9 mouse cellular contexts compared by ENCODE assay signal in genomic region chr16:29560454-29560853, GRCm38 (mm10). TPM values are rescaled to one million over a fixed set of nuclear protein-coding genes. Genes with fewer than 3 reads are reported as not detected.
DNase-seq lines count a peak whose midpoint lies in the region; ATAC-seq and TF ChIP-seq lines count a peak whose summit lies in the region.
"Had no signal": no experiment of that assay in that cellular context is flagged by ENCODE, and none has a peak within 500 bp of the region (broad histone marks: within the 10 kb centered on the region; RNA-seq: fewer than 3 reads in every experiment).

No protein-coding gene starts in this region.

- no peaks in the 10 kb centered on the region for H3K27me3 ChIP-seq in heart, embryonic 10.5 days (ENCODE audit: insufficient read depth, poor library complexity, severe bottlenecking)
- H3K27me3 ChIP-seq in hindbrain, postnatal 0 days (ENCODE audit: insufficient read depth, low read length) = no peaks in the 10 kb centered on the region

- no peak for DNase-seq in heart, embryonic 10.5 days (ENCODE audit: low spot score)
- DNase-seq in heart, adult 11 months = no peak
- peak; percentile 10 for DNase-seq in right cerebral cortex, postnatal 25 days
- DNase-seq in right cerebral cortex, postnatal 14 days = no peak
- peak; percentile 27 for DNase-seq in hindbrain, postnatal 0 days (ENCODE audit: low spot score)
- DNase-seq in testis, postnatal 10 days (ENCODE audit: low spot score) = peak; percentile 54
- DNase-seq in layer of hippocampus, postnatal 36 days = no peak
- DNase-seq in layer of hippocampus, adult 9-10 months (ENCODE audit: low spot score) = no peak

- ATAC-seq in hindbrain, postnatal 0 days = peak; percentile 53; the same call in 1 of the 2 replicates
- ATAC-seq: Patski had no signal

- peak overlapping the region; percentile 43 for H3K4me2 ChIP-seq in hindbrain, postnatal 0 days (ENCODE audit: low read depth, low read length)

- peak overlapping the region; percentile 36 for H3K4me3 ChIP-seq in heart, embryonic 10.5 days
- H3K4me3 ChIP-seq in hindbrain, postnatal 0 days (ENCODE audit: low read length) = 0 out of 2 replicates have a peak overlapping the region, but pooled peaks have one; percentile 8

- H3K9me3 ChIP-seq in heart, embryonic 10.5 days = no peaks in the 10 kb centered on the region
- no peaks in the 10 kb centered on the region for H3K9me3 ChIP-seq in hindbrain, postnatal 0 days (ENCODE audit: low read length)

- H3K4me1 ChIP-seq in heart, embryonic 10.5 days = no peaks in the 10 kb centered on the region
- H3K4me1 ChIP-seq in hindbrain, postnatal 0 days (ENCODE audit: insufficient read depth, low read length) = no peaks in the 10 kb centered on the region

- 27% methylated on average over 10 of the region's 10 CpGs for WGBS in heart, embryonic 10.5 days
- 37% methylated on average over 10 of the region's 10 CpGs for WGBS in hindbrain, postnatal 0 days

- no peak overlapping the region for H3K9ac ChIP-seq in hindbrain, postnatal 0 days (replicated peaks; ENCODE audit: low read length)

- no peak overlapping the region for H3K27ac ChIP-seq in heart, embryonic 10.5 days
- no peak overlapping the region for H3K27ac ChIP-seq in hindbrain, postnatal 0 days

- H3K36me3 ChIP-seq in heart, embryonic 10.5 days = no peaks in the 10 kb centered on the region
- H3K36me3 ChIP-seq in hindbrain, postnatal 0 days (ENCODE audit: insufficient read depth, low read length) = no peaks in the 10 kb centered on the region

- no peak for TF ChIP-seq CTCF in hindbrain, postnatal 0 days (IDR thresholded peaks at IDR 0.05; ENCODE audit: low read depth)

RNA-seq across cellular contexts. Expression of gene Atp13a4, which starts 15.8 kb away (rescaled TPM):
- 0.07 and 0.11 TPM in 2 replicates for polyA plus RNA-seq in heart, embryonic 10.5 days (2016; fragmentation: Nextera tagmentation; extraction: Ambion mirVana)
- 2.8 and 7.2 TPM in 2 replicates for total RNA-seq in hindbrain, postnatal 0 days (2014; rRNA removed)
- 5.1 and 5.7 TPM in 2 replicates for polyA plus RNA-seq in hindbrain, postnatal 0 days (2015; fragmentation: Nextera tagmentation; extraction: Ambion mirVana)
- 10 to 100 TPM; 14.4 to 15.8 TPM for total RNA-seq in layer of hippocampus, postnatal 36 days (2021)
- polyA plus RNA-seq: Patski had no signal

RNA-seq across cellular contexts. Expression of gene Opa1, which starts 18.7 kb away (rescaled TPM):
- polyA plus RNA-seq in heart, embryonic 10.5 days (2016; fragmentation: Nextera tagmentation; extraction: Ambion mirVana) = 41.5 and 50.9 TPM in 2 replicates
- total RNA-seq in hindbrain, postnatal 0 days (2014; rRNA removed) = 67.2 and 73.8 TPM in 2 replicates
- 42.2 and 42.4 TPM in 2 replicates for polyA plus RNA-seq in hindbrain, postnatal 0 days (2015; fragmentation: Nextera tagmentation; extraction: Ambion mirVana)
- total RNA-seq in layer of hippocampus, postnatal 36 days (2021) = 100 to 1,000 TPM; 104 TPM

Comparison
In these comparisons a context has a peak if more than half of its experiments do, and no peak if none do; other contexts are left out.
1. DNase-seq: peak in right cerebral cortex, postnatal 25 days (single experiment), hindbrain, postnatal 0 days (single experiment) and testis, postnatal 10 days (single experiment); none in heart, embryonic 10.5 days (single experiment), heart, adult 11 months (single experiment), right cerebral cortex, postnatal 14 days (single experiment), layer of hippocampus, postnatal 36 days (0 of 2) and layer of hippocampus, adult 9-10 months (single experiment).